Mouse (Mus musculus) heart, adult 2 months (tissue): ENCODE data around the gene Gm4881.
"Not testable (repeated sequence)": the region's sequence is repeated elsewhere in the genome, so short reads cannot be mapped to it uniquely, and the experiment has no call there.

Experiments used
- CTCF ChIP-seq: fragments of 200-600 bp; IDR thresholded peaks from 2 replicates; pipeline ENCODE4 v1.8.1; 2022; ENCODE audit warnings: antibody characterized with exemption, mild to moderate bottlenecking, moderate library complexity
- EP300 ChIP-seq: fragments of 200-500 bp; IDR thresholded peaks from 2 replicates; pipeline ENCODE4 v1.6.1; 2011; ENCODE audit warnings: low read depth, low read length, control low read depth; ENCODE audit not compliant: insufficient read depth
- POLR2A ChIP-seq: fragments of 200-500 bp; IDR thresholded peaks from 2 replicates; pipeline ENCODE4 v1.6.1; 2011; ENCODE audit warnings: mild to moderate bottlenecking, low read depth, low read length, control low read depth; ENCODE audit not compliant: insufficient read depth

DNA sequence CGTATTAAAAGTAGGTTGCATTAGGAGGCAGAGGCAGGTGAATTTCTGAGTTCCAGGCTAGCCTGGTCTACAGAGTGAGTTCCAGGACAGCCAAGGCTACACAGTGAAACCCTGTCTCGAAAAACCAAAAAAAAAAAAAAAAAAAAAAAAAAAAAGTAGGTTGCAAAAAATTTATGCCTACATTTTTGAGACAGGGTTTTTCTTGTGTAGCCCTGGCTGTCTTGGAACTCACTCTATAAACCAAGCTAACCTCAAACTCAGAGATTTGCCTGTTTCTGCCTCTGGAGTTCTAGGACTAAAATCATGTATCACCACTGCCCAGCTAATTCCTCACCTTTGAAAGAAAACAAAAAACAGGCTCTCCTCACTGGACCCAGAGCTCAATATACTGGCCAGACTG is 48.5 kb downstream of the Gm4881 start:
- TF ChIP-seq POLR2A, CTCF, EP300: not testable (repeated sequence)
